Mouse (Mus musculus) cerebellum, postnatal 14 days (tissue): ENCODE measurements at regions not wholly inside any gene's neighbourhood (a gene's known extent, or its start where the extent isn't known, plus 50 kb on each side); places are given as distances from the start of the nearest gene placed in this dataset.

Experiments used
- DNase-seq, 2 experiments: peaks; one replicate each; pipeline ENCODE4 v3.0.0; 2021; ENCODE audit warnings: mixed read lengths in 2 of 2

- DNase-seq: no peak
These were observed 54.9 kb upstream of the Atp1b3 start for GRCm38 (mm10) chr9:96419151-96419550.

GRCm38 (mm10) chr9:96415873-96416570, 51.8 kb upstream of the Atp1b3 start:
- peak; percentile 17 to 28 for DNase-seq
